Mouse (Mus musculus) lung, embryonic 14.5 days (tissue): ENCODE measurements around the gene Cldn1. TPM values are rescaled to one million over a fixed set of nuclear protein-coding genes. Genes with fewer than 3 reads are reported as not detected.
A peak's percentile ranks its signal among the peaks of the same experiment; 100 is the strongest.

Experiments used
- ATAC-seq: fragments of 200-750 bp; cut with Nextera tagmentation; 2 replicates; pipeline ENCODE4 v1.8.0; 2017; ENCODE audit warnings: mild to moderate bottlenecking, moderate TSS enrichment, moderate library complexity; ENCODE audit not compliant: insufficient read depth
- DNase-seq: peaks from one replicate; pipeline ENCODE4 v3.0.0-alpha.2; 2015
- H3K27ac ChIP-seq: fragments of 300-500 bp; sonication (generic); 2 replicates; pipeline ENCODE4 v1.5.1; 2014; ENCODE audit warnings: low read depth, mild to moderate bottlenecking, moderate library complexity
- H3K27me3 ChIP-seq: fragments of 300-500 bp; sonication (generic); 2 replicates; pipeline ENCODE4 v1.6.1; 2014; ENCODE audit warnings: low read length, control low read depth; ENCODE audit not compliant: insufficient read depth
- H3K36me3 ChIP-seq: fragments of 300-500 bp; sonication (generic); 2 replicates; pipeline ENCODE4 v1.6.1; 2014; ENCODE audit warnings: control low read depth; ENCODE audit not compliant: insufficient read depth
- H3K4me1 ChIP-seq: fragments of 300-500 bp; sonication (generic); 2 replicates; pipeline ENCODE4 v1.6.1; 2014; ENCODE audit warnings: antibody characterized with exemption, control low read depth; ENCODE audit not compliant: insufficient read depth
- H3K4me2 ChIP-seq: fragments of 300-500 bp; sonication (generic); 2 replicates; pipeline ENCODE4 v1.6.1; 2014; ENCODE audit warnings: mild to moderate bottlenecking
- H3K4me3 ChIP-seq: fragments of 300-500 bp; sonication (generic); 2 replicates; pipeline ENCODE4 v1.5.1; 2014; ENCODE audit warnings: low read depth, low read length
- H3K9ac ChIP-seq: fragments of 300-500 bp; sonication (generic); 2 replicates; pipeline ENCODE4 v1.6.1; 2014
- H3K9me3 ChIP-seq: fragments of 300-500 bp; sonication (generic); 2 replicates; pipeline ENCODE4 v1.6.1; 2016; ENCODE audit warnings: low read depth, low read length, control low read depth
- CTCF ChIP-seq: IDR thresholded peaks from 2 replicates; pipeline ENCODE4 v1.5.1; 2016; ENCODE audit warnings: antibody characterized with exemption, low read depth
- whole genome bisulfite sequencing: fragments of 180-500 bp; shearing (Covaris S2); extraction: QIAGEN DNeasy Blood & Tissue Kit; methylation state at CpG from one replicate; pipeline ENCODE4 v1.1.7; 2014; 5-methylcytosine and 5-hydroxymethylcytosine counted together
- polyA plus RNA-seq: library from polyadenylated mRNA; unstranded; fragments of >200 nt; fragmentation: Nextera tagmentation; extraction: Ambion mirVana; gene quantifications from 2 replicates; pipeline ENCODE4 v1.2.1, GENCODE M21; 2014

The Cldn1 gene
- polyA plus RNA-seq, 1 experiment from 2014 or later, result 10.6 TPM

GRCm38 (mm10) chr16:26384112-26384649 is 12.5 kb upstream of the Cldn1 start:
- no peak overlapping the region for H3K9ac ChIP-seq
- DNase-seq, result no peak
- H3K27ac ChIP-seq, result no peak overlapping the region
- no peaks in the 10 kb centered on the region for H3K4me1 ChIP-seq
- no peak for ATAC-seq
- 45% methylated on average over 5 of the region's 5 CpGs for WGBS
- no peaks in the 10 kb centered on the region for H3K36me3 ChIP-seq
- no peak for TF ChIP-seq CTCF
- no peak overlapping the region for H3K4me2 ChIP-seq
- H3K4me3 ChIP-seq, result no peak overlapping the region
- no peaks in the 10 kb centered on the region for H3K27me3 ChIP-seq
- H3K9me3 ChIP-seq, result no peaks in the 10 kb centered on the region

DNA sequence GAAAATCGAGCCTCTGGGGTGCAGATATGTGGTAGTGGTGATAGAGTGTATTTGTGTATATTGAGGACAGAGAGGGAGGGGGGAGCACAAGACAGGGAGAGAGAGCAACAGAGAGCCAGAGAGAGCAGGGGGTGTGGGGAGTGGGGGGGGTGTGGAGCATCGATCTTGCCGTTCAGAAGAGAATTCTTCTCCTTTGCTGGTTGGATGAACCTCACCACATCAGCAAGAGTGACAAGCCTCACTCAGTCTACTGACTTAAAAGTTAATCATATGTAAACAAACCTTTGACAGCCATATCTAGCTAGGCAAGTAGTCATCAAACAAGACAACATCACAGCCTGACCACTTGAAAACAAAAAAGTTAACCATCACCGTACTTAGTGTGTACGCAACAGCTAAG is 5.5 kb upstream of the Cldn1 start:
- Histone ChIP-seq H3K4me3 (no peak overlapping the region), H3K36me3 (no peaks in the 10 kb centered on the region), H3K4me1 (no peaks in the 10 kb centered on the region), H3K4me2 (no peak overlapping the region), H3K9ac (no peak overlapping the region), H3K9me3 (no peaks in the 10 kb centered on the region), H3K27me3 (no peaks in the 10 kb centered on the region), H3K27ac (no peak overlapping the region)
- ATAC-seq (no peak), DNase-seq (no peak)
- WGBS, result 47% methylated on average over 5 of the region's 5 CpGs
- no peak for TF ChIP-seq CTCF

GRCm38 (mm10) chr16:26370127-26370526 is 1.5 kb downstream of the Cldn1 start:
- DNase-seq (no peak), ATAC-seq (no peak)
- Histone ChIP-seq H3K36me3 (no peaks in the 10 kb centered on the region), H3K9ac (no peak overlapping the region), H3K9me3 (no peaks in the 10 kb centered on the region), H3K4me1 (no peaks in the 10 kb centered on the region), H3K4me3 (peak overlapping the region; percentile 5; the same call in 1 of the 2 replicates), H3K27me3 (no peaks in the 10 kb centered on the region), H3K27ac (no peak overlapping the region), H3K4me2 (peak overlapping the region; percentile 73)
- 96% methylated on average over 1 of the region's 1 CpGs for WGBS
- no peak for TF ChIP-seq CTCF

GRCm38 (mm10) chr16:26369044-26369730 is 2.5 kb downstream of the Cldn1 start:
- no peak overlapping the region for H3K9ac ChIP-seq
- ATAC-seq (no peak), DNase-seq (no peak)
- WGBS, result 77% methylated on average over 7 of the region's 7 CpGs
- H3K4me2 ChIP-seq, result no peak overlapping the region
- no peaks in the 10 kb centered on the region for H3K36me3 ChIP-seq
- H3K4me1 ChIP-seq, result no peaks in the 10 kb centered on the region
- no peaks in the 10 kb centered on the region for H3K27me3 ChIP-seq
- no peak for TF ChIP-seq CTCF
- H3K27ac ChIP-seq, result no peak overlapping the region
- no peaks in the 10 kb centered on the region for H3K9me3 ChIP-seq
- no peak overlapping the region for H3K4me3 ChIP-seq

DNA sequence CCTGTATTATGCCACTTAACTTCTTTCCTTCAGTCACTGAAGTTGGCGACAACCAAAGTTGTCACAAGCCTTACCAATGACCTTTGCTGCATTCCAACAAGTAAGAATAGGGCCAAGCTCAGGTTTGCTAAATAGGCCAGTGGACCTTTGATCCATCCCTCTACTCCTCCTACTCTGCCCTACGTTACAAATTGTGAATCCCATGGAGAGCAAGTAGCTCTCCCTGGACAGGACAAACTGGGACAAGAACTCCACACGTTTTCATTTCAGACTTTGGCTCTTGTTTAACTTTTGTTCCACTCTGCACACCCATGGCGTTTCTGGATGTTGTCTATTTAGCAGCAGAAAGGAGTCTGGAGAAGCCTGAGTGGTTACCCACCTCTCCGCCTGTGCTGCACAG is 3.5 kb downstream of the Cldn1 start:
- no peak for TF ChIP-seq CTCF
- no peaks in the 10 kb centered on the region for H3K36me3 ChIP-seq
- H3K4me2 ChIP-seq, result no peak overlapping the region
- no peaks in the 10 kb centered on the region for H3K27me3 ChIP-seq
- H3K9ac ChIP-seq, result no peak overlapping the region
- no peak overlapping the region for H3K4me3 ChIP-seq
- ATAC-seq (no peak), DNase-seq (no peak)
- no peak overlapping the region for H3K27ac ChIP-seq
- H3K9me3 ChIP-seq, result no peaks in the 10 kb centered on the region
- 72% methylated on average over 5 of the region's 5 CpGs for WGBS
- no peaks in the 10 kb centered on the region for H3K4me1 ChIP-seq

DNA sequence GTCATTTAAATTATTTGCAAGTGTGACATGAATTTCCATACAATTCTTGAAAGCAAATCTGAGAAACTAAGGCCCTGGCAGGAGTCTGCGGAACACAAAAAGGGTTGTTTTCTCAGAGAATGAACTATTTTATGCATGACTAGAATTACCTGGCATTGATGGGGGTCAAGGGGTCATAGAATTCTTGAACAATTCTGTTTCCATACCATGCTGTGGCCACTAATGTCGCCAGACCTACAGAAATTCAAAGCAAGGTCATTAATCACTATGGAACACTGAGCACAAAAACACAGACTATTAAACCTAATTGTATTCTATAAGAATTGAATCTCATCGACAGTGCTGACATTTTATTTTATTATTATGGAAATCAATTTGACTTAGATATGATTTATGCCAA is 10.9 kb downstream of the Cldn1 start:
- 53% methylated on average over 3 of the region's 3 CpGs for WGBS
- Histone ChIP-seq H3K4me3 (no peak overlapping the region), H3K9ac (no peak overlapping the region), H3K27me3 (no peaks in the 10 kb centered on the region), H3K4me1 (0 out of 2 replicates have a peak, but pooled peaks cover 4% of the 10 kb centered on the region), H3K4me2 (no peak overlapping the region), H3K36me3 (no peaks in the 10 kb centered on the region), H3K9me3 (0 out of 2 replicates have a peak, but pooled peaks cover 3% of the 10 kb centered on the region), H3K27ac (no peak overlapping the region)
- DNase-seq (no peak), ATAC-seq (no peak)
- no peak for TF ChIP-seq CTCF

DNA sequence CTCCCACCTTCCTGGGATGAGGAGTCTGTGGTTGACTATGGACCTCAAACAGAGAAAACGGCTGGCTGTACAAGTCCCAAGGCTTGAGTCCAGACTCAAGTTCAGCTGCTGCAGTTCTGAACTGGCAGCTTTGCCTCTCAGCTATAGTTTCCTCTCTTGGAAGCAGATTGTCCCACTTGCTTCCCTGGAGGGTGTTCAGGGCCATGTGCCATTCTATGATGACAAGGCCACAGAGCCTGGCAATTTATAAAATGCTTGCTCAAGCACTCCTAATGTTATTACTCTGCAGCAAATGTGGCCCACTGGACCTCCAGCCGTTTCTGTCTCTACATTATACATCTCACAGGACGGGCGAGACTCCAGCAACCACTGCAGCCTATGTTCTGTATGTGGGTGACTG is 12.0 kb downstream of the Cldn1 start:
- Histone ChIP-seq H3K4me3 (no peak overlapping the region), H3K27me3 (no peaks in the 10 kb centered on the region), H3K36me3 (no peaks in the 10 kb centered on the region), H3K9me3 (0 out of 2 replicates have a peak, but pooled peaks cover 3% of the 10 kb centered on the region), H3K4me2 (no peak overlapping the region), H3K27ac (no peak overlapping the region), H3K4me1 (0 out of 2 replicates have a peak, but pooled peaks cover 4% of the 10 kb centered on the region), H3K9ac (no peak overlapping the region)
- no peak for ATAC-seq
- no peak for TF ChIP-seq CTCF
- peak; percentile 35 for DNase-seq
- WGBS, result 62% methylated on average over 4 of the region's 4 CpGs
